Mouse (Mus musculus): ENCODE results near the gene Slc28a1.
"Not testable (repeated sequence)": the region's sequence is repeated elsewhere in the genome, so short reads cannot be mapped to it uniquely, and the experiment has no call there.

Gene Slc28a1

GRCm38 (mm10) chr7:81173931-81174330 lies 59.3 kb downstream of the Slc28a1 start:
- DNase-seq: no peak

GRCm38 (mm10) chr7:81174654-81175053 lies 60.1 kb downstream of the Slc28a1 start:
- no peak for DNase-seq

- no peak for DNase-seq
Observed at GRCm38 (mm10) chr7:81176187-81176769, 61.7 kb downstream of the Slc28a1 start.

- DNase-seq: no peak
Observed at GRCm38 (mm10) chr7:81179494-81179893, 64.9 kb downstream of the Slc28a1 start.

GRCm38 (mm10) chr7:81182492-81183175 lies 68.0 kb downstream of the Slc28a1 start:
- DNase-seq: no peak

GRCm38 (mm10) chr7:81183181-81183580 lies 68.6 kb downstream of the Slc28a1 start:
- DNase-seq: no peak

- DNase-seq: no peak
Observed at GRCm38 (mm10) chr7:81184136-81184535, 69.5 kb downstream of the Slc28a1 start.

GRCm38 (mm10) chr7:81184651-81185050 lies 70.1 kb downstream of the Slc28a1 start:
- DNase-seq: no peak

GRCm38 (mm10) chr7:81186036-81186435 lies 71.4 kb downstream of the Slc28a1 start:
- DNase-seq: not testable (repeated sequence)

GRCm38 (mm10) chr7:81189180-81189579 lies 74.6 kb downstream of the Slc28a1 start:
- DNase-seq: no peak

GRCm38 (mm10) chr7:81195509-81195908 lies 80.9 kb downstream of the Slc28a1 start:
- no peak for DNase-seq

- DNase-seq: no peak
Observed at GRCm38 (mm10) chr7:81196796-81197195, 82.2 kb downstream of the Slc28a1 start.

- no peak for DNase-seq
Observed at GRCm38 (mm10) chr7:81198538-81198937, 83.9 kb downstream of the Slc28a1 start.

- no peak for DNase-seq
Observed at GRCm38 (mm10) chr7:81199109-81199508, 84.5 kb downstream of the Slc28a1 start.

GRCm38 (mm10) chr7:81199757-81200156 lies 85.2 kb downstream of the Slc28a1 start:
- DNase-seq: no peak

GRCm38 (mm10) chr7:81202389-81202788 lies 87.8 kb downstream of the Slc28a1 start:
- DNase-seq: no peak

GRCm38 (mm10) chr7:81203576-81203975 lies 89.0 kb downstream of the Slc28a1 start:
- DNase-seq: not testable (repeated sequence)

GRCm38 (mm10) chr7:81208944-81209343 lies 94.3 kb downstream of the Slc28a1 start:
- peak; percentile 6 for DNase-seq

- DNase-seq: no peak
Observed at GRCm38 (mm10) chr7:81209979-81210685, 95.5 kb downstream of the Slc28a1 start.

GRCm38 (mm10) chr7:81211760-81212159 lies 97.2 kb downstream of the Slc28a1 start:
- DNase-seq: no peak

GRCm38 (mm10) chr7:81212261-81212681 lies 97.7 kb downstream of the Slc28a1 start:
- no peak for DNase-seq

- DNase-seq: peak; percentile 37
Observed at GRCm38 (mm10) chr7:81212697-81213346, 98.2 kb downstream of the Slc28a1 start.

GRCm38 (mm10) chr7:81213347-81214152 lies 99.0 kb downstream of the Slc28a1 start, which contains the start of gene Pde8a:
TSS of gene Pde8a (plus strand) at chr7:81213596.
- no peak for DNase-seq

Measured in cerebellum, adult 11 months (tissue).